Mouse (Mus musculus): ENCODE measurements around the gene Sds.
A peak's percentile ranks its signal among the peaks of the same experiment; 100 is the strongest.

Gene Sds

GRCm38 (mm10) chr5:120439887-120440670, 36.2 kb upstream of the Sds start:
- DNase-seq (ENCODE audit: low read depth, low spot score), result no peak

GRCm38 (mm10) chr5:120440733-120441132, 35.6 kb upstream of the Sds start:
- DNase-seq (ENCODE audit: low read depth, low spot score), result peak; percentile 64

- DNase-seq (ENCODE audit: low read depth, low spot score), result no peak
Observed at GRCm38 (mm10) chr5:120447305-120447704, 29.0 kb upstream of the Sds start.

GRCm38 (mm10) chr5:120454756-120455337, 21.5 kb upstream of the Sds start:
- DNase-seq (ENCODE audit: low read depth, low spot score), result no peak

GRCm38 (mm10) chr5:120456253-120456652, 20.1 kb upstream of the Sds start:
- DNase-seq (ENCODE audit: low read depth, low spot score), result no peak

GRCm38 (mm10) chr5:120456841-120457554, 19.3 kb upstream of the Sds start:
- no peak for DNase-seq (ENCODE audit: low read depth, low spot score)

- no peak for DNase-seq (ENCODE audit: low read depth, low spot score)
Observed at GRCm38 (mm10) chr5:120457628-120458027, 18.7 kb upstream of the Sds start.

GRCm38 (mm10) chr5:120459133-120459532, 17.2 kb upstream of the Sds start:
- DNase-seq (ENCODE audit: low read depth, low spot score), result no peak

- DNase-seq (ENCODE audit: low read depth, low spot score), result no peak
Observed at GRCm38 (mm10) chr5:120461902-120462301, 14.4 kb upstream of the Sds start.

- no peak for DNase-seq (ENCODE audit: low read depth, low spot score)
Observed at GRCm38 (mm10) chr5:120464321-120464720, 12.0 kb upstream of the Sds start.

- DNase-seq (ENCODE audit: low read depth, low spot score), result no peak
Observed at GRCm38 (mm10) chr5:120465062-120465461, 11.3 kb upstream of the Sds start.

- no peak for DNase-seq (ENCODE audit: low read depth, low spot score)
Observed at GRCm38 (mm10) chr5:120465860-120466259, 10.5 kb upstream of the Sds start.

- DNase-seq (ENCODE audit: low read depth, low spot score), result no peak
Observed at GRCm38 (mm10) chr5:120467026-120467425, 9.3 kb upstream of the Sds start.

- DNase-seq (ENCODE audit: low read depth, low spot score), result no peak
Observed at GRCm38 (mm10) chr5:120468336-120468735, 8.0 kb upstream of the Sds start.

GRCm38 (mm10) chr5:120468830-120469229, 7.5 kb upstream of the Sds start:
- no peak for DNase-seq (ENCODE audit: low read depth, low spot score)

GRCm38 (mm10) chr5:120471538-120471937, 4.8 kb upstream of the Sds start:
- no peak for DNase-seq (ENCODE audit: low read depth, low spot score)

- DNase-seq (ENCODE audit: low read depth, low spot score), result no peak
Observed at GRCm38 (mm10) chr5:120472770-120473169, 3.6 kb upstream of the Sds start, which contains the start of gene Sdsl. Gene Sdsl (minus strand): TSS chr5:120472810.

GRCm38 (mm10) chr5:120473361-120473760, 3.0 kb upstream of the Sds start:
- no peak for DNase-seq (ENCODE audit: low read depth, low spot score)

GRCm38 (mm10) chr5:120475861-120476260, 465 bp upstream of the Sds start:
- DNase-seq (ENCODE audit: low read depth, low spot score), result no peak

- DNase-seq (ENCODE audit: low read depth, low spot score), result no peak
Observed at GRCm38 (mm10) chr5:120477993-120478392, 1.7 kb downstream of the Sds start.

- DNase-seq (ENCODE audit: low read depth, low spot score), result no peak
Observed at GRCm38 (mm10) chr5:120479538-120479937, 3.2 kb downstream of the Sds start.

- DNase-seq (ENCODE audit: low read depth, low spot score), result no peak
Observed at GRCm38 (mm10) chr5:120481205-120481604, 4.9 kb downstream of the Sds start.

- no peak for DNase-seq (ENCODE audit: low read depth, low spot score)
Observed at GRCm38 (mm10) chr5:120483399-120483798, 7.1 kb downstream of the Sds start.
